22 mouse cellular contexts compared by ENCODE assay signal in the genomic region with DNA sequence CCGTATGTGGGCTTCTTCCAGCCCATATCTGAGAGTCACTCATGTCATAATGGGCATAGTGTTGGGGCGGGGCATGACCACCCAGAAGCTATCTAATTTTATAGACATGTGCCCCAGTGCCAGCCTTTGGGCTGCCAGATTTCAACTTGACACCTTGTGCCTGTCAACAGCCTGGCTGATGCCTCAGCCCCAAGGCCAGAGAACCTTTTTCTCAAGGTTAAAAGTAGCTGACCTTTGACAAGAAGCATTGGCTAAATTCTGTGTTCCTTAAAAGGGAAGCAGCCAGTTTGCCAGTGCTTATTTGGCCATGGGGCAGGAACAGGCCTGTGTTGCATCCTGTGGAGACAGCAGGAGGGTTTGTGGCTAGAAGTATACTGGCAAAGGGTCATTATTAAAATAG. TPM values are rescaled to one million over a fixed set of nuclear protein-coding genes. Genes with fewer than 3 reads are reported as not detected.
A peak's percentile ranks its signal among the peaks of the same experiment; 100 is the strongest.
DNase-seq lines count a peak whose midpoint lies in the region; ATAC-seq and TF ChIP-seq lines count a peak whose summit lies in the region.
"Had no signal": no experiment of that assay in that cellular context is flagged by ENCODE, and none has a peak within 500 bp of the region (broad histone marks: within the 10 kb centered on the region; RNA-seq: fewer than 3 reads in every experiment).

No protein-coding gene starts in this region.

- H3K4me2 ChIP-seq in heart, embryonic 16.5 days (ENCODE audit: low read depth, low read length) = peak overlapping the region; percentile 53
- H3K4me2 ChIP-seq: hindbrain, embryonic 15.5 days; limb, embryonic 15.5 days; midbrain, embryonic 12.5 days; neural tube, embryonic 12.5 days had no signal

- no peak overlapping the region; the same call in 1 of the 2 replicates for H3K27ac ChIP-seq in testis, adult 2 months (ENCODE audit: control insufficient read depth, insufficient read depth, low read depth, low read length)
- H3K27ac ChIP-seq in heart, embryonic 16.5 days (ENCODE audit: low read length) = peak overlapping the region; percentile 96
- no peak overlapping the region for H3K27ac ChIP-seq in cerebellum, adult 2 months (ENCODE audit: insufficient read depth, low read length)
- H3K27ac ChIP-seq: forebrain, embryonic 10.5 days; hindbrain, embryonic 15.5 days; limb, embryonic 15.5 days; midbrain, embryonic 12.5 days; neural tube, embryonic 12.5 days had no signal

- peak overlapping the region; percentile 61 for H3K4me3 ChIP-seq in testis, adult 2 months (ENCODE audit: control insufficient read depth, low read depth, low read length)
- H3K4me3 ChIP-seq in heart, embryonic 16.5 days (ENCODE audit: low read length) = peak overlapping the region; percentile 44
- H3K4me3 ChIP-seq in cerebellum, adult 2 months (replicated peaks; ENCODE audit: insufficient read depth, low read depth, low read length) = no peak overlapping the region
- H3K4me3 ChIP-seq: forebrain, embryonic 10.5 days; hindbrain, embryonic 15.5 days; limb, embryonic 15.5 days; midbrain, embryonic 12.5 days; neural tube, embryonic 12.5 days had no signal

- DNase-seq in testis, postnatal 10 days (ENCODE audit: low spot score) = no peak
- peak; percentile 56 for DNase-seq in heart, adult 9 months (ENCODE audit: low spot score in 2 of 2)
- no peak for DNase-seq in right cerebral cortex, adult 2 months (ENCODE audit: low spot score in 2 of 2)
- DNase-seq in urinary bladder, adult 18-20 months (ENCODE audit: low spot score in 2 of 2) = no peak
- DNase-seq in urinary bladder, postnatal 14 days (ENCODE audit: low spot score) = no peak
- DNase-seq in cerebellum, adult 2 months = no peak
- DNase-seq: adrenal gland, postnatal 14 days; cerebellum, adult 18-20 months; cerebellum, postnatal 36 days; kidney, postnatal 10 days; thymus, postnatal 36 days had no signal

- TF ChIP-seq CTCF in testis, adult 2 months (IDR thresholded peaks at IDR 0.05; ENCODE audit: control insufficient read depth, insufficient read depth, insufficient replicate concordance, low read depth, low read length) = no peak
- TF ChIP-seq CTCF in cerebellum, adult 2 months (IDR thresholded peaks at IDR 0.05; ENCODE audit: borderline replicate concordance, insufficient read depth, low read depth, low read length) = no peak

- H3K36me3 ChIP-seq in testis, adult 2 months (ENCODE audit: control insufficient read depth, insufficient read depth, low read length) = no peaks in the 10 kb centered on the region
- H3K36me3 ChIP-seq in heart, embryonic 16.5 days (ENCODE audit: control insufficient read depth, insufficient read depth) = no peaks in the 10 kb centered on the region
- H3K36me3 ChIP-seq: forebrain, embryonic 10.5 days; hindbrain, embryonic 15.5 days; limb, embryonic 15.5 days; midbrain, embryonic 12.5 days; neural tube, embryonic 12.5 days had no signal

- TF ChIP-seq POLR2A in testis, adult 2 months (IDR thresholded peaks at IDR 0.05; ENCODE audit: control insufficient read depth, low read depth, low read length) = no peak
- TF ChIP-seq POLR2A in cerebellum, adult 2 months (IDR thresholded peaks at IDR 0.05; ENCODE audit: borderline replicate concordance, insufficient read depth, low read length) = no peak

- 55% methylated on average over 2 of the region's 2 CpGs for WGBS in heart, embryonic 16.5 days
- WGBS in cerebellum, adult 2 months = 71% methylated on average over 2 of the region's 2 CpGs

- H3K9ac ChIP-seq in heart, embryonic 16.5 days (ENCODE audit: low read length) = peak overlapping the region; percentile 68
- H3K9ac ChIP-seq: hindbrain, embryonic 15.5 days; limb, embryonic 15.5 days; midbrain, embryonic 12.5 days; neural tube, embryonic 12.5 days had no signal

- ATAC-seq in heart, embryonic 16.5 days (replicated peaks; ENCODE audit: extremely low read depth, insufficient read depth, low FRiP score) = peak; percentile 94
- ATAC-seq: activated CD4-positive, CD25-positive, alpha-beta regulatory T cell, adult 4 months; intestine, postnatal 0 days; lung, postnatal 0 days had no signal

- no peaks in the 10 kb centered on the region for H3K27me3 ChIP-seq in testis, adult 2 months (ENCODE audit: control insufficient read depth, insufficient read depth, low read length)
- no peaks in the 10 kb centered on the region for H3K27me3 ChIP-seq in heart, embryonic 16.5 days (ENCODE audit: control insufficient read depth, insufficient read depth, low read length)
- H3K27me3 ChIP-seq in cerebellum, adult 2 months (ENCODE audit: control insufficient read depth, insufficient read depth, low read length) = no peaks in the 10 kb centered on the region
- H3K27me3 ChIP-seq: hindbrain, embryonic 15.5 days; limb, embryonic 15.5 days; neural tube, embryonic 12.5 days had no signal

- no peaks in the 10 kb centered on the region for H3K4me1 ChIP-seq in testis, adult 2 months (ENCODE audit: control insufficient read depth, insufficient read depth, low read length)
- no peaks in the 10 kb centered on the region for H3K4me1 ChIP-seq in heart, embryonic 16.5 days (ENCODE audit: control insufficient read depth, insufficient read depth, low read length)
- H3K4me1 ChIP-seq in cerebellum, adult 2 months (ENCODE audit: control insufficient read depth, insufficient read depth, low read length) = no peaks in the 10 kb centered on the region
- H3K4me1 ChIP-seq: forebrain, embryonic 10.5 days; hindbrain, embryonic 15.5 days; limb, embryonic 15.5 days; midbrain, embryonic 12.5 days; neural tube, embryonic 12.5 days had no signal

- H3K9me3 ChIP-seq in heart, embryonic 16.5 days (replicated peaks; ENCODE audit: control insufficient read depth, low read length) = no peaks in the 10 kb centered on the region
- H3K9me3 ChIP-seq: forebrain, embryonic 10.5 days; G1E; hindbrain, embryonic 15.5 days; limb, embryonic 15.5 days; midbrain, embryonic 12.5 days; neural tube, embryonic 12.5 days had no signal

RNA-seq across cellular contexts. Expression of a gene that starts 45.7 kb away (rescaled TPM):
- 0.70 and 0.84 TPM in 2 replicates for polyA plus RNA-seq in testis, adult 2 months (2012; rRNA removed)
- polyA plus RNA-seq in heart, embryonic 16.5 days (2015; fragmentation: Nextera tagmentation; extraction: Ambion mirVana) = 0.10 and 0.26 TPM in 2 replicates
- 0.41 and 0.57 TPM in 2 replicates for polyA plus RNA-seq in cerebellum, adult 2 months (2012; rRNA removed)
- polyA plus RNA-seq: G1E had no signal

Comparison
In these comparisons a context has a peak if more than half of its experiments do, and no peak if none do; other contexts are left out.
1. DNase-seq: peak in heart, adult 9 months (2 of 2); none in testis, postnatal 10 days (single experiment), right cerebral cortex, adult 2 months (0 of 2), urinary bladder, adult 18-20 months (0 of 2), urinary bladder, postnatal 14 days (single experiment) and cerebellum, adult 2 months (0 of 2).